Mouse (Mus musculus) activated CD4-positive, CD25-positive, alpha-beta regulatory T cell, adult 4 months (primary cell): ENCODE measurements around the gene Pde2a. TPM values are rescaled to one million over a fixed set of nuclear protein-coding genes. Genes with fewer than 3 reads are reported as not detected.

Source experiments
- ATAC-seq: one replicate; pipeline ENCODE4 v1.8.0; 2017
- polyA plus RNA-seq, 2 experiments: library from polyadenylated mRNA; unstranded; fragments of 100-300 nt; shearing (Covaris generic); gene quantifications; one replicate each; pipeline ENCODE4 v1.2.1; 2017

Pde2a gene
- polyA plus RNA-seq, 2 experiments from 2014 or later, result 13.4 to 18.5 TPM

DNA sequence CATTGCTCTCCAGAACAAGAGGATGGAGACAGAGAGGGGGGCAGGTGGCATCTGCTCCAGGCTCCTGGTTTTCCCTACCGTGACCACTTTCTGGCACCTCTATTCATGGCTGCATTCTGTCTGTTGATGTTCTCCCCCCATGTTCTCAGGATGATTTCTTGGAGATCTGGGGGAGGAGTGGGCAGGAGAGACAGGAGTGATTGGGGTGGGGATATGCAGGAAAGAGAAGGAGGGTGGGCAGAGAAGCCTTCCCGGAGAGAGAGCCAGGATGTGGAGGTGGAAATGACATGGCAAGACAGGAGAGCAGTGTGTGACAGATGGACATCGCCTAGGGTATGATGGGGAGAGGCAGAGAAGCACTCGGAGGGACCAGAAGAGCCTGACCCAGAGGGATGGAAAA lies 55.0 kb downstream of the Pde2a start:
- no peak for ATAC-seq

DNA sequence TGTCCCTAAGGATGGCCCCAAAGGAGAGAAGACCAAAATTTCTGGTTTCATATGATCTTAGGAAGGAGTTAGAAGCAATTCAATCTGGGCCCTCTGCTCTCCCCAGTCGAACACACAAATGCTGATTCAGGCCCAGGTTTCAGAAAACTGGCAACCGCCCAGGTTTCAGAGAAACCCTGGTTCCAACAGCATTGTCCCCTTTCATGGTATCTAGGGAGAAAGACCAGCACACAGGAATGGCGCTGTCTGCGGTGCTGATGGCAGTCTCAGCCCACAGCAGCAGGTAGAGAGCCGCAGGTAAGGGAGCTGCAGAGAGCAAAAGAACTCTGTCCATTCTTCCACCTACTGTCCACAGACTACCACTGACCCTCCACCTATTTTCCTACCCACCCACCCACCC lies 55.7 kb downstream of the Pde2a start:
- no peak for ATAC-seq

DNA sequence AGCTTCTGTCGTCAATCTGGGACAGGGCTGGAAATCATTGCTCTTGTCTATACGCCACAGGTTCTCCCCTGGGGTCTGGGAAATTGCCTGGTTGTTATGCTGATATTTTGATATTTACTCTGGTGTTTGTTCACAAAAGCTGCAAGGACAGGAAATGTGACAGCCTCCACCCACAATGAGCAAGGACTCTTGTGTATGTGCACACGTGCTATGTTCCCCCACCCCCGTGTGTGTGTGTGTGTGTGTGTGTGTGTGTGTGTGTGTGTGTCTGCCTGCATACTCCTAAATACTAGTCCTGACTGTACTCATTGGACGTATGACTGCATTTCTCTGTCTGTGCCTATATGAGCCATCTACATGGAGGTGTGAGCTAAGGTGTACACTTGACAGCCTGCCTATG lies 56.6 kb downstream of the Pde2a start:
- peak; percentile 77 for ATAC-seq

DNA sequence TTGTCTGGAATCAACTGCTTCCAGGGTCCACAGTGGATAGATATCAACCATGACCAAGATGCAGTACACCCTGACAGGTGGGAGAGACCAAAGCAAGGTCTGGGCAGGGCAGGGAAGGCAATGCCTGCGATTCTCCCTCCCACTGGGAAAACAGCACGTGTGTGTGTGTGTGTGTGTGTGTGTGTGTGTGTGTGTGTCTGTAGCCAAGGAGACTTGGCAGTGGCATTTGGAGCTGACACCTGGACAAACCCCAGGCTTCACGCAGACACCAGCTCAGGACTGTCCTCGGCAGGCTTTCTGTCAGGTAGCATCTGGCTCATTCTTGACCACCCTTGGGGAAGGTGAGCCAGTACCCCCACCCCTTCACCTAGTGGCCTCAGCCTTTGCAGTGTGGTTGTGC lies 58.4 kb downstream of the Pde2a start:
- ATAC-seq, result no peak

DNA sequence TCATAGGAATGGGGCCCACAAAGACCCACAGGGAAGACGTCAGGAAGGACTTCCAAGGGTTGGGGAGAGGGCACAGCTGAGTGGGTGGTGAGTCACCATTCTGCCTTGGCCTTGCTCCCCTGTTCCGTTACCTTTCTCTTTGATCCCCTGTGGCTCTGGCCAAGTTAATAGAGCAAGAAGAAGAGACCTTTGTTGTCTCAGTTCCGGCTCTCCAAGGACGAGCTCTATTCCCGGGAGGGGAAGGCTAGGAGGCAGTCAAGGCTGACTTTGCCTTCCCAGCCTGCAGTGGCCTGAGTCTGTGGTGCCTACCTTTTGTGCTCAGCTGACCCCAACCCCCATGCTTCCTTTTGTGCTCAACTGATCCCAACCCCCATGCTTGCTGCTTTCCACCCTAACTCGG lies 59.2 kb downstream of the Pde2a start:
- ATAC-seq, result no peak

DNA sequence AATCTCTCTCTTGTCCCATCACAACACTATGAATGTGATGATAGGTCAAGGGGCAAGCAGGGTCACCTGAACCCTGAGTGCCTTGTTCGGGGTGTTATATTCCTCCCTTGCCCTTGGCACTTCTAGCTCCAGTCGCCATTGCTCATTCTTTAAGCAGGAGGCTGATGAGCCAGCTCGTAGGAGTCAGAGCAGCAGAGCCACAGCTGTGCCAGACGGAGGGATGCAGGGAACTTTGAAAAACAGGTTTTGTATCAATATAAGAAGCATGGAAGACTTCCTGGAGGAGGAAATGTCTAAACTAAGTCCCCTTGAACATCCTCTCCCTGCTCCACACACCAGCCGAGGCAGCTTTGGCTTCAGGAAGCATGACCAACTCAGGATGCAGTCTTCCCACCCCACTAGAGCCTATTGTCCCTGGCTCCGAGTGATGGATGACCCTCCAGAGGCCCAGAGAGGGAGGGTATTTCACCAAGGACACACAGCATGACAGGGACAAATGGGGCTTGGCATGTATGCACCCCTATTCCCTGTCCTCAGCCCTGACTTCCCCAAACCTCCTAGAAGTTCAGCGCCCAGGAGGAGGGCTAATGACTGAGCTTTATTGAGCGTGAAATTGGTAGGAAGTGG lies 60.5 kb downstream of the Pde2a start:
- no peak for ATAC-seq

DNA sequence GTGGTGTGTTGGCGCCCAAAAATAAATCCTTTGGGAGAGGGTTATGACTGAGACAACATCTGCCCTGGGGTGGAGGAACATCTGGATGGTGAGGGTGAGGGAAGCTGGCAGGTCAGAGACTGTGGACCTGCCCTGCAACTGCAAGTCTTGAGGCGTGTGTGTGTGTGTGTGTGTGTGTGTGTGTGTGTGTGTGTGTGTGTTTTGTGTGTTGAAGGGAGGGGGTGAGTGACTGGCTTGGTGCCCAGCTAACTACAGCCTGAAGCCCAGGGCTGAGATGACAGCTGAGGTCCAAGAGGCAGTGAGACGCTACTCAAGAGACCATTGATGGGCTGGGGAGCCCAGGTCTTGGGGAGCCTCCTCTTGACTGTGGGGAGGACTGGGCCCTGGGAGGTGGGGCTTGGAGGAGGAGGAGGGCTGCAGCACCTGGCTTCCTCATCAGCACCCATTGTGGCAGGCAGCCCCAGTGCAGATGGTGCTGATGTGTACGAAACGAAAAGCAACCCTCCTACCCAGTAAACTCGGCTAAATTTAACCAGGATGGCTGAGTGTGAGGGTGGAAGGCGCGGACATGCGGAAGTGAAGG lies 61.1 kb downstream of the Pde2a start:
- peak; percentile 22 for ATAC-seq

DNA sequence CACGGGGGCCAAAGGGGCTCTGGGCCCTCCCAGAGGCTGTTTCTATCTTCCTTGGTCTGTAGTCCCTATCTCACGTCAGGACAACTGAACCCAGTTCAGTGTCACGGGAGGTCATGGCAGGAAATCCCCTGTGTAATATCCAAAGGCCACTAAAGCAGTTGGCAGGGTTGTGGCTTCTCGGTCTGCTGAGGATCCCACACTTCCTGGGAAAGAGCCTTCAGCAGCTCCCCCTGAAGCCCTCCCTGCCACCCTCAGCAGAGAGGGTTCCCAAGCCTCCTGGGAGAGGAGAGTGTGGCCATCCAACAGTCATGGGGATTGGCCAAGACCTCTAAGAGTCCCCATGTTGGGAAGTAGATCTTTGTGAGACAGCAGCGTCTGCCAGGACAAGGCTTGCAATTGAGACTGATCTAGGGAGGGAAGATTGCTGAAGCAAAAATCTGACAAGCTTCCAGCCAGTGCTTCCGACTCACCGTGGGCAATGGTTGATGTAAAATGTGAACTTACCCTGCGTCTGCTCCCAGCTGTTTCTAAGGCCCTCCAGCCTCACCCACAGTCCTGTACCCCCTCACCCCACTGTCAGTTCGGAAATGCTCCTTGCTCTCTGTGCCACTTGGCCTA lies 62.1 kb downstream of the Pde2a start:
- no peak for ATAC-seq

DNA sequence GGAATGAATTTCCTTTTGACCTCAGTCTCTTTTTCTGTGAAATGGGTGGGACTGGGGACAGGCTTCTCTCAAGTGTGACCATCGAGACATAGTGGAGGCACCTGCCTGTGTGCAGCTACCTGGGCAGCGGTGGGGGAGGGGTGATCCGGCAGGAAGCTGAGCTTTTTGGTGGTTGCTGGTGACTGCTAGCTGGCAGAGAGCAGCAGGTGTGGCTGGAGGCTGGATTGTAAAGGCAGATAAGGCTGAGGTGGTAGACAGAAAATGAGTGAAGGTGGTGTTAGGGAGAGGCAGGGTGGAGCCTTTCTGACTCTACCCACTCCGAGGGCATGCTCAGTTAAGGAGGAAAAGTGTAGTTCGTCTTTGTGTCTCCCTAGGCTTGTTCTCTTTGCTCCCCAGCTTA lies 65.6 kb downstream of the Pde2a start:
- ATAC-seq, result peak; percentile 61

DNA sequence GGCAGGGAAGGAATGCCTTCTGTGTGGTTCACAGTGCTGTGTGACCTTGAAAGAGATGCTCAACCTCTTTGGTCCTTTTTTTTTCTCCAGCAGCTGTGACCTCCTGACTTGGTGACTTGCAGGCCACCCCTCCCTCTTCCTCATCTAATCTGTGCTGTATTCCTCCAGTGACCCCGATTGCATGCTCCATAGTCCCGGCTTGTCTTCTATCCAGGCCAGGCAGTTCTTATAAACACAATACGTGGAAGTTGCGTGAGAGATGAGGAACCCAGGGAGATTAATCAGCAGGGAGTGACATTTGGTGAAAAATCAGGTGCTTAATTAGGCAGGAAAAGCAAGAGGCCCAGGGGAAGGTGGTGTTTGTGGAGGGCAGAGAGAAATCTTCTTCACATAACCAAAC lies 69.5 kb downstream of the Pde2a start:
- ATAC-seq, result no peak

DNA sequence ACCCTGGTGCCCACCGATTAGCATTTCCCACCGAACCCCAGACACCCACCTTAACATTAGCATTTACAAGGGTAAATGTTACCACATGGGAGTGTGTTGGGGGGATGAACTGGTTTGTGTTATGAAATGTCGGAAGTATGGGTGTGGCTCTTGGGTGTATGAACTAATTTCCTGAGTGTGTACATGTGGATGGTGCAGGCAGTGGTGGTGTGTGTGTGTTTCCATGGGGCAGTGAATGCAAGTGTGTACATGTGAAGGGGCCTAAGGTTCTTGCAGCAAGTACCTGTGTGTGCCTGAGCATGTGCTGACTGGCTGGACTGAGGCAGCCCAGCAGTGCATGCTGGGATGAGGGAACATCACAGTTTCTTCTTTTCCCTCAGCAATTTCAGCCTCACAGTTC lies 76.9 kb downstream of the Pde2a start:
- ATAC-seq, result no peak

DNA sequence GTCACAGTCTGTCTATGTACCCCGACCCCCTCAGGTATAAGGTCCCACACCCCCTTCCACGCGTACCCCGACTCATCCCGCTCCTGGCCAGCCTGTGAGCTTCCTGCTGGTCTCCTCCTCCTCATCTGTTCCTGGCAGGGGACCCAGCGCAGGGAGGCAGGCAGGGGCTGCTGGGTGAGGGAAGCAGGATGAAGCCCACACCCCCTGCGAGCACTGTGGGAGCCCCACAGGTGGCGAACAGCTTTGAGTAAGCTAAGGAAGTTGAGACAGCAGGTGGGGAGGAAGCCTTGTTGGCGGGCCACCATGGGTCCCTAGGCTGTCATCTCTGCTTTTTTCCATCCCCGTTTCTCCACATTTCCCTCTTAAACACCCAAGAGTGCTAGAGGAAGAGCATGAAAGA lies 77.8 kb downstream of the Pde2a start:
- no peak for ATAC-seq

DNA sequence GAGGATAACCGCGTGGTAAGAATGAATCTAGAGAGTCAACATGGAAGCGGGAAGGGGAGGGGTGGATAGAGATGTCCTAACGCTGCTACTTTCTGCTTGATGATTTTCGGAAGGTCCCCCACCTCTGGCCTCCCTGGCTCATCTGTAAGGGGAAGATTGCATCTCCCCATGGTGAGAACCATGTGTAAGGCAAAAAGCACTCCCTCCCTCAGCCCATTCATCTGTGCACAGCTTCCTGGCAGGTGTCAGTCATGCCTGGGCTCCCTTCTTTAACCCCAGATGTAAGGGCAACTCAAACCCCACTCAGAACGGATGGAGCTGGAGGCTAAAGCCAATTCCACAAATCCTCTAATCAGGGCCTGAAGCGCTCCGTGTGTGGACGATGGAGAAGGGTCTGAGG lies 78.2 kb downstream of the Pde2a start:
- no peak for ATAC-seq

DNA sequence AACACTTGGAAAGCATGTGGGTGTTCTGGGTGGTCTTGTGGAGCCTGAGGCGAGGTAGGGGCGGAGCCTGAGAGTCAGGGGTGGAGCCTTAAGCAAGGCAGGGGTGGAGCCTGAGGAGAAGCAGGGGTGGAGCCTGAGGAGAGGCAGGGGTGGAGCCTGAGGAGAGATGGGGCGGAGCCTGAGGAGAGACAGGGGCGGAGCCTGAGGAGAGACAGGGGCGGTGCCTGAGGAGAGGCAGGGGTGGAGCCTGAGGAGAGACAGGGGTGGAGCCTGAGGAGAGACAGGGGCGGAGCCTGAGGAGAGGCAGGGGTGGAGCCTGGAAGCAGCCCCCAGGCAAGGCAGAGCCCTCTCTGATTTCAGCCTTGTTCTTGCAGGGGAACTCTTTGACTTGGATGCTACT lies 79.7 kb downstream of the Pde2a start:
- ATAC-seq, result no peak

DNA sequence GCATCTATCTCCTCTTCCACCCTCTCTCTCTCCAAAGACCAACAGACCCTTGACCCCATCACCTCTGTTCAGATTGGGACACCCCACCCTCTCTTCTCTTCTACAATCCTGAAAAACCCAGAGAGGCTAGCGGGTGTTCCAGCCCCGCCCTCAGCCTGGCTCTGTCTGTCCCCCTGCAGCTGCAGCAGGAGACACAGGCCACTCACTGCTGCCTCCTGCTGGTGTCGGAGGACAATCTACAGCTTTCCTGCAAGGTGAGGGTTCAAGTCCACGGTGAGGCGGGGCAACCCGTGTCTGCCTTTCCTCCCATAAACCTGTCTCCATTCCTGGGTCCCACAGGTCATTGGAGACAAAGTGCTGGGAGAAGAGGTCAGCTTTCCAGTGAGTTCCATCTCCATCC lies 80.2 kb downstream of the Pde2a start:
- no peak for ATAC-seq

DNA sequence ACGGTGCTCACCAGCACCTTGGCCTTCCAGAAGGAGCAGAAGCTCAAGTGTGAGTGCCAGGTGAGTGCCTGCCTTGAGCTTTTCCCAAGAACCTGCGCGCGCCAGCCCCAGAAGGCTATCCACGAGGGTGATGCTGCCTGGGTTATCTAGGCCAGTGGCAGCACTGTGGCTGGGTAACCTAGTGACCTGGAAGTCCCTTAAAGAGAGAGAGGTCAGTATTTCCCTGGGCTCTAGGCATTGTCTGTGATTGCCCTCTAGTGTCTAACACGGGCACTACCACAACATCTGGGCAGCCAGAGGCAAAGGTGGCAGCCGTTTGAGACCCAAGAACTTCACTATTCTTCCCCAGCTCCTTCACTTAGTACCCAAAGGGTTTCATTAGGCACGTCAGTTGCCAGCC lies 81.9 kb downstream of the Pde2a start:
- peak; percentile 60 for ATAC-seq

DNA sequence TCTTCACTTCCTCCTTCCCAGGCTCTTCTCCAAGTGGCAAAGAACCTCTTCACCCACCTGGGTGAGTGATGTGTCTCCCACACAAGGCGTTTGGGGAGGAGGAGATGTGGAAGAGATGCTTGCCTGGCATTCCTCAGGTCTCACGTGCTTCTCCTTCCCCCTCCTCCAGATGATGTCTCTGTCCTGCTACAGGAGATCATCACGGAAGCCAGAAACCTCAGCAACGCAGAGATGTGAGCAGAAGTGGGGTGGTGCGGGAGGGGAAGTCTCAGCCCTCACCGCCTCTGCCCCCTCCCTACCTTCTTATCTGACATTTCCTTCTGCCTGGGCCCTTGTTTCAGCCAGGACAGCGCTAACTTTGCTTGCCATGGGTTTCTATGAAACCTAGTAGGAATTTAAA lies 82.3 kb downstream of the Pde2a start:
- ATAC-seq, result peak; percentile 69

DNA sequence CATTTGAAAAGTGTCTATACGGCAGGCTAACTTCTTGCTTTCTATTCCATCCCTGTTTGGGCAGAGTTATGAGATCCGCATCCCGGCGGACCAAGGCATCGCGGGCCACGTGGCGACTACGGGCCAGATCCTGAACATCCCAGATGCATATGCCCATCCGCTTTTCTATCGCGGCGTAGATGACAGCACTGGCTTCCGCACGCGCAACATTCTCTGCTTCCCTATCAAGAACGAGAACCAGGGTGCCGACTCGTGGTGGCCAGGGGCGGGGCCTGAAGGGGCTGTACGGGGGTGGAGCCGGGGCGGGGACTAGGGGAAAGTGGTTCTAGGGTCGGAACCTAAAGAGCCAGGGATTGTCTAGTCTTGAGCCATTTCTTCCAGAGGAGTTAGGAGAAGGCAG lies 83.0 kb downstream of the Pde2a start:
- peak; percentile 48 for ATAC-seq

DNA sequence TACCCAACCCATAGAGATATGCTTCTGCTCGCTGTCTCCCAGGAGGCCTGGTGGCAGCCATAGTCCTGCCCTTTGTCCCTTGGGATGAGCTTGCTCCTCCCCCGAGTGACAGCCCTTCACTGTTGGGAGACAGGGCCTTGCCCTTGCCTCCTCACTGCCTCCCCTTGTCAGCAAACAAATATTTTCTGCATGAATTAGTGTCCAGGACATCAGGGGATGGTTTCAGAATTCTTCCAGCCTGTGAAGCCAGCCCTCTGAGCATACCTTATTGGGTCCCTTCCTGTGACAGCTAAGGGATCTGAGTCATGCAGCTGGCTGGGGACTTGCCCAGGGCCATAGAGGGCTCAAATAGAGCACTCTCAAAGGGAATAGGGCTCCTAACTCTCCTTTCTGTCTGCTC lies 87.7 kb downstream of the Pde2a start:
- ATAC-seq, result no peak

DNA sequence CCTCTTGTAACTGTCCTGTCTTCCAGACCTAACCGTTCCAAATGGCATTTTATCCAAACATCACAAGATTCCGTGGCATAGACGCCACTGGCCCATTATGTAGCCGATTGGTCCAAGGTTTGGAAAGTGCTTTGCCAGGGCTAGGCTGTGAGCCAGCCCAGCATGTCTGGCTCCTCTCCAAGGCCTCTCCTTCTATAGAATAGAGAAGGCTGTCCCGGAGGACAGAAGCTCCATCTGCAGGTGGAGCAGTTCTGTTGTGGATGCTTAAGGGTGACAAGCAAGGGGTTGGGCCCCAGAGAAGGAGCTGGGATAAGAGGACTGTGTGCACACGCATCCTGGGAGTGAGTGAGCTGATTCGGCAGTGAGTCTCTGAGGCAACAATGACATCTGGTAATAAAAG lies 92.2 kb downstream of the Pde2a start:
- no peak for ATAC-seq

DNA sequence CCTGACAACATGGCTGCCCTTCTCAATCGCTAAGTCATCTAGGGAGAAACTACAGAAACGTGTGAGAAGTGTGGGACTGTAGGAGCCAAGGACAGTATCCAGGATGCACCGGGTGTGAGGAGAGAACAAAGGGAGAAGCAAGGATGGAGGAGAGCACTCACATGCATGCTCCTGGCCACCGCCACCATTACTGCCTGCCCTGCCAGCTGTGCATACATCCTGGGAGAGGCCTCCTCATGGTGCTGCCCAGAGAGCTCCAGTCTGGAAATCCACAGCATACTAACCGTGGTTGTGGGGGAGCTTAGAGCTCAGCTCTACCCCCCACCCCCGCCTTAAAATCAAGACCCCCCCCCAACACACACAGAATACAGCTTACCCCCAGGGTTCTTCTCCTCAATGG lies 93.3 kb downstream of the Pde2a start:
- no peak for ATAC-seq

DNA sequence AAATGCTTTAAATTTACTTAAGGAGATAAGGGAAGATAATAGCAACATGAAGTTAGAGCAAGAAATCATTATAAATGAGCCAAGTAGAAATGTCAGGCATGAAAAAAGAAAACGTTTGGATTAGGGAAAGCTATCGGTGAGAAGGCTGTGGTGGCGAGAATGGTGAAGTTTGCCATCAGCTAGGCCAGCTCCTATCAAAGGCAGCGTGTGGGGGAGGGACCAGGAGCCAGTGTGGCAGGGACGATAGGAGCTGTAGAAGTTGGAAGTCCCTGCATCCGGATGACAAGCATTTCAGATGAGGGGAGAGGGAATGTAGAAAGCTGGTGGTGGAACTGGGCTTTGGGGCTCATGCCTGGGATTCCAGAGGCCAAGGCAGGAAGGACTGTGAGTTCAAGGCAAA lies 93.8 kb downstream of the Pde2a start:
- ATAC-seq, result no peak

DNA sequence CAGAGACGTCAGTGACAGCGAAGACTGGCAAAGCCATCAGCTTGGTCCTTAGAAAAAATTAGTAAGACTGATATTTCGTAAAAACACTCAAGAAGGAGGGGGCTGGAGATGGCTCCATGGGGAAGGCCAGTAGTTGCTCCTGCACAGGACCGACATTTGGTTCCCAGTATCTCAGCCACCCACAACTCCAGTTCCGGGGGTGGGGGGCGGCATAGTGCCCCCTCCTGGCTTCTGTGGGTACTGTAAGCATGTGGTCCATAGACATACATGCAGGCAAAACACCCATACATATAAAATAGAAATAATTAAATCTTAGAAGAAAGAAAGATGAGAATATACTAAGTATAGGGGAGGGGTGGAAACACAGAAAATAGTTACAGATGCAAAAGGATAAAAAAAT lies 95.0 kb downstream of the Pde2a start:
- ATAC-seq, result no peak

DNA sequence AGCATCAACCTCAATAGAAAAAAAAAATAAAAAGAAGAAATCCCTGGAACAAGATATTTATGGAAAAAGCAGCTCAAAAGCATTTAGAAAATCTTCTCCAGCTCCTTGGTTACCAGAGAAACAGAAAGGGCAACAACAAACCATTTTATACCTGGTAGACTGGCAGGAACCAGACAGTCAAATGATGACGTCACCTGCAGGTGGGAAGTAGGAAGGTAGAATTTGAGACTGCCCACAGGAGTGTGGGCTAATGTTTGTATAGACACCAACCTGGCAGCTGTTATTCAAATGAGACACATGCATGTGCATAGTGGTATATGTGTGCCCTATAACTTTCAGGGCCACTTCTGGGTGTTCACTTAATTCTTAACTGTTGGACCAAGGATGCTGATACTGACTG lies 100.2 kb downstream of the Pde2a start:
- no peak for ATAC-seq

DNA sequence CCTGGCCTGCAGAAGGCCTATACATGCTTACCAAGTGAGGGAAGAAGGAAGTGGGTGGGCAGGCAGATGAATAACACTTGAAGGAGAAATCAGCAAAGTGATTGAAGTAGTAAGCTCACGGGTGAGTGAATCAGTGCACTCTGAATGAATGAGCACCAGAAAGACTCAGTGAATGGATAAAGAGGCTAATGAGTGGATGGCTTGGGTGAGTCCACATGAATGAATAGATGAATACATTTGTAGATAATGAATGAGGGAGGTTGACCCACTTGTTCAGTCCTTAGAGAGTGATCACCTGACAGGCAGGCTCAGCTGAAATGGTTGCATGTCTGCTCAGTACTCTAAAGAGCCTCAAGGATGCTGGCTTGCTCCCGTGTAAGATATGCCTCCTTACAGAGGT lies 101.7 kb downstream of the Pde2a start:
- no peak for ATAC-seq
